Mouse (Mus musculus): ENCODE data around the gene P2ry10.

GRCm38 (mm10) chrX:107116987-107117386 is 28.7 kb downstream of the P2ry10 start:
- TF ChIP-seq CTCF (IDR thresholded peaks at IDR 0.05; ENCODE audit: low read depth) (no peak), EP300 (IDR thresholded peaks at IDR 0.05; ENCODE audit: low read depth) (no peak)

Data from liver, postnatal 0 days (tissue).